18 mouse cellular contexts compared by ENCODE assay signal in the genomic region with DNA sequence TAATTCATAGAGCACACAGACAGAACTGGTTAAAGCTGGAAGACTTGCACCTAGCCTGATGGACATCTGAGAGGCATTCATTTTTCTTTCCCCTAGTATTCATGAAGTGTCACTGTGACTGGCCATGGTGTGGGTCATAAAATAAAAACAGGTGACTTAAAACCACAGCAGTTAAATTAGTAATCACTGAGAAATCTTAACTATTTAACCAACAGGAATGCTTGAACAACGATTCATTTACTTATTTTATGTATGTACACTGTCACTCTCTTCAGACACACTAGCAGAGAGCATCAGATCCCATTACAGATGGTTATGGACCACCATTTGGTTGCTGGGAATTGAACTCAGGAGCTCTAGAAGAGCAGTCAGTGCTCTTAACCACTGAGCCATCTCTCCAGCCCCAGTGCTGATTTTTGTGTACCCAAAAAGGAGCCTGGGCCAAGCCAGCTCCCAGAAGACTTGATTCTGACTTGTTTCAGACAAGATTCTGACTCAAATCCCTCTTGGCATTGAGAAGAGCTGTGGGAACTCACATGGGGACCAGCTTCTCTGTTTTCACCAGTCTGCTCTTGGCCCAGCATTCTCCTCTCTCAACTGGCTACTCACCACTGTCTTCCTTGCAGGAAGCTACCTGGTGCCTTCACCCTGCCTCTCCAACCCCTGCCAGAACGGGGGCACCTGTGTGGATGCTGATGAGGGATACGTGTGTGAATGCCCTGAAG.
"Had no signal": no experiment of that assay in that cellular context is flagged by ENCODE, and none has a peak within 500 bp of the region (broad histone marks: within the 10 kb centered on the region; RNA-seq: fewer than 3 reads in every experiment).

No protein-coding gene starts in this region.

- ATAC-seq: liver, postnatal 0 days; lung, postnatal 0 days; midbrain, embryonic 13.5 days; midbrain, embryonic 15.5 days had no signal

- DNase-seq: liver, postnatal 0 days; lung, adult 2 months; lung, postnatal 14 days; lung, postnatal 36 days; retina, postnatal 1 day; right cerebral cortex, adult 18-20 months; right cerebral cortex, postnatal 25 days; right cerebral cortex, postnatal 4 days; spleen, adult 18-20 months; thymus, adult 2 months; thymus, postnatal 25 days had no signal

- H3K27me3 ChIP-seq: liver, embryonic 15.5 days; lung, embryonic 15.5 days; midbrain, embryonic 13.5 days; midbrain, embryonic 15.5 days; neural tube, embryonic 12.5 days; stomach, embryonic 15.5 days had no signal
